Mouse (Mus musculus) CH12.LX (cell line): ENCODE measurements at regions not wholly inside any gene's neighbourhood (a gene's known extent, or its start where the extent isn't known, plus 50 kb on each side); places are given as distances from the start of the nearest gene placed in this dataset.

Experiments
- DNase-seq: peaks from one replicate; pipeline ENCODE4 v3.0.0-alpha.2; 2013; ENCODE audit errors: extremely low read depth
- H3K27ac ChIP-seq: 2 replicates; pipeline ENCODE4 v1.5.1; 2012; ENCODE audit warnings: low read depth, mild to moderate bottlenecking, control low read depth, moderate library complexity; ENCODE audit not compliant: insufficient read depth
- H3K27me3 ChIP-seq: replicated peaks from 2 replicates; pipeline ENCODE3; 2012; ENCODE audit warnings: inconsistent platforms
- H3K36me3 ChIP-seq, 2 experiments: replicated peaks in 1 of 2; 2 replicates each; pipeline versions ENCODE3 to v1.6.1; 2012; ENCODE audit warnings: inconsistent platforms in 1 of 2, low read length in 1 of 2, mild to moderate bottlenecking in 1 of 2, mixed read lengths in 1 of 2, moderate library complexity in 1 of 2; ENCODE audit not compliant: control insufficient read depth in 1 of 2, insufficient read depth in 1 of 2
- H3K4me1 ChIP-seq, 2 experiments: 2 replicates each; pipeline ENCODE4 v1.6.1; 2012; ENCODE audit warnings: inconsistent platforms in 1 of 2, moderate library complexity in 1 of 2; ENCODE audit not compliant: insufficient read depth in 2 of 2, control insufficient read depth in 1 of 2
- H3K4me2 ChIP-seq: 2 replicates; pipeline ENCODE4 v1.6.1; 2012; ENCODE audit warnings: low read depth, mild to moderate bottlenecking, control low read depth; ENCODE audit not compliant: poor library complexity, insufficient read depth, severe bottlenecking
- H3K4me3 ChIP-seq, 3 experiments: fragments of 150-350 bp in 1 of 3; sonication (generic) in 1 of 3; replicated peaks in 1 of 3; 2 replicates each; pipeline versions ENCODE3 to v1.5.1; 2011 to 2012; ENCODE audit warnings: low read depth in 2 of 3, low read length in 2 of 3, mild to moderate bottlenecking in 2 of 3, moderate library complexity in 2 of 3, control low read depth in 1 of 3, improper control_type of control experiment in 1 of 3, inconsistent platforms in 1 of 3, mixed read lengths in 1 of 3; ENCODE audit not compliant: poor library complexity in 1 of 3
- H3K79me2 ChIP-seq: replicated peaks from 2 replicates; pipeline ENCODE4 v1.6.1; 2012; ENCODE audit warnings: mild to moderate bottlenecking, moderate library complexity; ENCODE audit not compliant: control insufficient read depth, poor library complexity, insufficient read depth, severe bottlenecking; ENCODE audit errors: extremely low read depth
- H3K9ac ChIP-seq: 2 replicates; pipeline ENCODE4 v1.6.1; 2012; ENCODE audit warnings: low read depth, mild to moderate bottlenecking, control low read depth, moderate library complexity; ENCODE audit not compliant: insufficient read depth
- H3K9me3 ChIP-seq: replicated peaks from 2 replicates; pipeline ENCODE3; 2012; ENCODE audit warnings: low read length, inconsistent platforms, mixed read lengths
- CTCF ChIP-seq, 2 experiments: IDR thresholded peaks in 1 of 2; conservative IDR thresholded peaks in 1 of 2; 2 replicates each; pipeline ENCODE4 v1.5.1; 2011 to 2012; ENCODE audit warnings: low read depth in 2 of 2, low read length in 2 of 2, improper control_type of control experiment in 1 of 2, inconsistent platforms in 1 of 2, mild to moderate bottlenecking in 1 of 2, moderate library complexity in 1 of 2
- ELF1 ChIP-seq: IDR thresholded peaks from 2 replicates; pipeline ENCODE4 v1.6.1; 2014; ENCODE audit warnings: low read depth, mild to moderate bottlenecking, inconsistent platforms, low read length, improper control_type of control experiment
- EP300 ChIP-seq: IDR thresholded peaks from 2 replicates; pipeline ENCODE4 v1.6.1; 2011; ENCODE audit warnings: low read length, improper control_type of control experiment
- GABPA ChIP-seq: IDR thresholded peaks from 2 replicates; pipeline ENCODE4 v1.6.1; 2012; ENCODE audit warnings: low read depth, low read length, improper control_type of control experiment, inconsistent platforms; ENCODE audit not compliant: insufficient replicate concordance
- HCFC1 ChIP-seq: IDR thresholded peaks from 2 replicates; pipeline ENCODE4 v1.6.1; 2012; ENCODE audit warnings: low read depth, mild to moderate bottlenecking, inconsistent platforms, low read length, improper control_type of control experiment
- JUN ChIP-seq: IDR thresholded peaks from 2 replicates; pipeline ENCODE4 v1.6.1; 2011; ENCODE audit warnings: low read depth, mild to moderate bottlenecking, low read length, improper control_type of control experiment, moderate library complexity; ENCODE audit not compliant: insufficient read depth
- KAT2A ChIP-seq: IDR thresholded peaks from 2 replicates; pipeline ENCODE4 v1.6.1; 2012; ENCODE audit warnings: low read length, improper control_type of control experiment, inconsistent platforms; ENCODE audit not compliant: insufficient replicate concordance
- MAFK ChIP-seq: IDR thresholded peaks from 2 replicates; pipeline ENCODE4 v1.6.1; 2011; ENCODE audit warnings: low read length, improper control_type of control experiment; ENCODE audit not compliant: insufficient replicate concordance
- MAX ChIP-seq: IDR thresholded peaks from 2 replicates; pipeline ENCODE4 v1.6.1; 2011; ENCODE audit warnings: low read length, improper control_type of control experiment
- MEF2A ChIP-seq: IDR thresholded peaks from 2 replicates; pipeline ENCODE4 v1.6.1; 2014; ENCODE audit warnings: low read depth, mild to moderate bottlenecking, inconsistent platforms, low read length, improper control_type of control experiment, borderline replicate concordance
- MXI1 ChIP-seq: IDR thresholded peaks from 2 replicates; pipeline ENCODE4 v1.6.1; 2011; ENCODE audit warnings: mild to moderate bottlenecking, low read depth, low read length, improper control_type of control experiment
- NELFE ChIP-seq: IDR thresholded peaks from 2 replicates; pipeline ENCODE4 v1.6.1; 2011; ENCODE audit warnings: low read depth, low read length, improper control_type of control experiment
- RAD21 ChIP-seq: IDR thresholded peaks from 2 replicates; pipeline ENCODE4 v1.6.1; 2011; ENCODE audit warnings: low read depth, mild to moderate bottlenecking, low read length, improper control_type of control experiment, moderate library complexity
- RCOR1 ChIP-seq: conservative IDR thresholded peaks from 2 replicates; pipeline ENCODE4 v1.6.1; 2012; ENCODE audit warnings: low read depth, mild to moderate bottlenecking, inconsistent platforms, low read length, improper control_type of control experiment
- SIN3A ChIP-seq: IDR thresholded peaks from 2 replicates; pipeline ENCODE4 v1.6.1; 2012; ENCODE audit warnings: low read length, improper control_type of control experiment, inconsistent platforms
- SMC3 ChIP-seq: IDR thresholded peaks from 2 replicates; pipeline ENCODE4 v1.6.1; 2011; ENCODE audit warnings: low read depth, low read length, improper control_type of control experiment
- TCF12 ChIP-seq: IDR thresholded peaks from 2 replicates; pipeline ENCODE4 v1.6.1; 2014; ENCODE audit warnings: low read depth, mild to moderate bottlenecking, inconsistent platforms, low read length, improper control_type of control experiment
- ZC3H11A ChIP-seq: IDR thresholded peaks from 2 replicates; pipeline ENCODE4 v1.6.1; 2012; ENCODE audit warnings: low read depth, mild to moderate bottlenecking, inconsistent platforms, low read length, improper control_type of control experiment
- ZNF384 ChIP-seq: IDR thresholded peaks from 2 replicates; pipeline ENCODE4 v1.6.1; 2012; ENCODE audit warnings: low read depth, low read length, improper control_type of control experiment, inconsistent platforms
- dilution Hi-C: fragments of 300-500 bp; cut with MboI; formaldehyde crosslinking; loops from 2 replicates; pipeline ENCODE4 v1.14.3; 2020; ENCODE audit warnings: low sequenced_read_pairs; ENCODE audit not compliant: extremely low pct_unique_long_range_greater_than_20kb, extremely low pct_ligation_motif_present
- in situ Hi-C: fragments of 300-500 bp; cut with MboI; formaldehyde crosslinking; loops from 3 replicates; pipeline ENCODE4 v1.14.3; 2019; ENCODE audit warnings: low sequenced_read_pairs, low pct_ligation_motif_present, low pct_unique_long_range_greater_than_20kb, mixed read lengths

DNA sequence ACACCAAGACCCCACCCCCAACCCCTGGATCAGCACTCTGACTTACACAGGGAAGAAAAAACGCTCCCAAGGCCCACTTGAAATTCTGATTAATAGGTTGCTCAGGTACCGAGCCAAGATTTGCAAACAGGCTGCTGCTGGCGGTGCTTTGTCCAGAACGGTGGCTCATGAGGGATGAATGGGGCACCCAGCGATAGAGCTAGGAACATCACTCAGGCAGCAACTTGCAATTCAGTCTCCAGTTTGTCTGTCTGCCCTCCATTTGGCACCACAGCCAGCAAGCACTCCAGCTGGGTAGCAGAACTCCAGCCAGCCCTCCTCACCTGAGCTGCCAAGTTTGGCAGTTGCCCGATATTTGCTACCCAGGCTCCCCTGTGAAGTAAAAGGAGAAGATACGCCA lies 496.1 kb upstream of the Acvr2a start:
- Histone ChIP-seq H3K4me2 (no peak overlapping the region), H3K36me3 (no peaks in the 10 kb centered on the region), H3K9me3 (peaks cover 10% of the 10 kb centered on the region), H3K79me2 (no peaks in the 10 kb centered on the region), H3K27ac (no peak overlapping the region), H3K4me3 (no peak overlapping the region), H3K4me1 (no peaks in the 10 kb centered on the region), H3K27me3 (no peaks in the 10 kb centered on the region), H3K9ac (no peak overlapping the region)
- TF ChIP-seq CTCF (conservative IDR thresholded peaks at IDR 0.05 in 1 of 2, IDR thresholded peaks at IDR 0.05 in 1 of 2; ENCODE audit: low read depth in 2 of 2, low read length in 2 of 2) (no peak), MAX (no peak), RCOR1 (no peak), ZNF384 (no peak), MXI1 (no peak), MAFK (no peak), SMC3 (no peak), EP300 (no peak)
- in situ Hi-C loops, result no loop called here
- no peak for DNase-seq
- dilution Hi-C loops, result no loop called here

DNA sequence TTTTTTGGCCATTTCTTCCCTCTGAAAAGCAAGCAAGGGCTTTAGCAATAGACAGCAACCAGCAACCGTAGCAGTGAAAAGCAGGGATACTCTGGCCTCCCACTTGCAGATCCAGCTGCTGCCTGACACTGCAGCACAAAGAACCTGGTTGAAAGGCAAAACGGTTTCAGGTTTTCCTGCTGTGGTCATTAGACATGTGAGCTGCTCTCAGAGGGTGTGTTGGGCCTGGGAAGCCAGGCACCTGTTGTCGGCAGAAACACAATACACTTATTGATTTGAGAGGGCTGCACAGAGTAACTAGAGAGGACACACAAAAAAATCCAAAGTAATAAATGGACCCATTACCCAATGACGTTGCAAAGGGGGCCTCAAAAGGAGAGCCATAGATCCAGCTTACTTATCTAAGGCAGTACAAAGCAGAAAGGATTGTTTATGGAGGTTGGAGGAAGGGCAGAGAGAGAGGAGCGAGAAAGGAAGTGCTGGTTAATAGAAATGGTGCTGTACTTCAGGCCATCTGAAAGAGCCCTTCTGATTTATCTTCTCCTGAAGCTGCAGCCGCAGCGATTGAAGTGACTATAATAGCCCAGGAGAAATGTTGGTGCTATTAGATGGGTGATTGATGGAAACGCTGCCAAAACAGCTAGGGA lies 495.4 kb upstream of the Acvr2a start:
- dilution Hi-C loops (no loop called here), in situ Hi-C loops (no loop called here)
- no peaks in the 10 kb centered on the region for H3K79me2 ChIP-seq
- H3K27me3 ChIP-seq, result no peaks in the 10 kb centered on the region
- H3K9me3 ChIP-seq, result peaks cover 10% of the 10 kb centered on the region
- no peaks in the 10 kb centered on the region for H3K36me3 ChIP-seq
- no peak overlapping the region for H3K4me3 ChIP-seq
- TF ChIP-seq ZC3H11A, result no peak
- no peak for TF ChIP-seq SMC3
- TF ChIP-seq SIN3A, result no peak
- H3K4me2 ChIP-seq, result no peak overlapping the region
- H3K4me1 ChIP-seq, result no peaks in the 10 kb centered on the region
- H3K27ac ChIP-seq, result no peak overlapping the region
- DNase-seq, result no peak
- no peak overlapping the region for H3K9ac ChIP-seq

DNA sequence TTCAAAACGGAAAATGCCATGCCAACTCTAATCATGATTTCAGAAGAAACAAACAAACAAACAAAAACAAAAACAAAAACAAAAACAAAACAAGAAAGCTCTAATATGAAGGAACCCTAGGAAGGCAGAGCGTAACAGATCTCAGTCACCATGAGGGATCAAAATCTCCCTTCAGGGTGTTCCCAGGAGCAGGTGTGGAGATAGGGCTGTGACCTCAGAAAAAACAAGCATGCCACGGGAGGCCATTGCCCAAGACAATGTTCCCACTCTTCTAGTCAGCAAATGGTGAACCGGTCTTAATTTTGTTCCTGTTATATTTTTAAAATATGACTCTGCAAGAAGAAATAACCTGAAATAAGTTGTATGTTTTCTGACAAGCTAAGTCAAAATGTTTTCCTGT lies 492.4 kb upstream of the Acvr2a start:
- H3K36me3 ChIP-seq, result no peaks in the 10 kb centered on the region
- dilution Hi-C loops (no loop called here), in situ Hi-C loops (no loop called here)
- H3K27me3 ChIP-seq, result no peaks in the 10 kb centered on the region
- H3K79me2 ChIP-seq, result no peaks in the 10 kb centered on the region
- no peak overlapping the region for H3K4me2 ChIP-seq
- H3K4me1 ChIP-seq, result no peaks in the 10 kb centered on the region
- DNase-seq, result no peak
- H3K4me3 ChIP-seq, result no peak overlapping the region
- no peak for TF ChIP-seq MEF2A
- no peak for TF ChIP-seq KAT2A
- TF ChIP-seq ELF1, result no peak
- no peak for TF ChIP-seq RAD21
- no peak for TF ChIP-seq JUN
- TF ChIP-seq NELFE, result no peak
- no peak for TF ChIP-seq GABPA
- no peak for TF ChIP-seq CTCF (conservative IDR thresholded peaks at IDR 0.05 in 1 of 2, IDR thresholded peaks at IDR 0.05 in 1 of 2; ENCODE audit: low read depth in 2 of 2, low read length in 2 of 2)
- no peak for TF ChIP-seq HCFC1
- no peak for TF ChIP-seq TCF12
- no peak for TF ChIP-seq EP300
- H3K9me3 ChIP-seq, result peaks cover 10% of the 10 kb centered on the region
- no peak overlapping the region for H3K27ac ChIP-seq
- no peak overlapping the region for H3K9ac ChIP-seq
